Mouse (Mus musculus): Measurements from ENCODE around the gene Asap2.
"Not testable (repeated sequence)": the region's sequence is repeated elsewhere in the genome, so short reads cannot be mapped to it uniquely, and the experiment has no call there.

Asap2 gene

GRCm38 (mm10) chr12:20990132-20990531, at the start of gene Asap2:
Asap2 (plus strand) TSS chr12:20990459.
- DNase-seq: peak; percentile 67

- not testable (repeated sequence) for DNase-seq
Measured at GRCm38 (mm10) chr12:20947051-20947997, 42.9 kb upstream of the Asap2 start.

- DNase-seq: not testable (repeated sequence)
Measured at GRCm38 (mm10) chr12:20990579-20990978, 320 bp downstream of the Asap2 start.

GRCm38 (mm10) chr12:21030875-21031274, 40.6 kb downstream of the Asap2 start:
- peak; percentile 3 for DNase-seq

GRCm38 (mm10) chr12:21046716-21047115, 56.5 kb downstream of the Asap2 start:
- not testable (repeated sequence) for DNase-seq

GRCm38 (mm10) chr12:21075731-21076130, 85.5 kb downstream of the Asap2 start:
- peak; percentile 60 for DNase-seq

GRCm38 (mm10) chr12:21090168-21090567, 99.9 kb downstream of the Asap2 start:
- not testable (repeated sequence) for DNase-seq

GRCm38 (mm10) chr12:21092446-21092845, 102.2 kb downstream of the Asap2 start:
- not testable (repeated sequence) for DNase-seq

- DNase-seq: not testable (repeated sequence)
Measured at GRCm38 (mm10) chr12:21097806-21098325, 107.6 kb downstream of the Asap2 start.

- DNase-seq: not testable (repeated sequence)
Measured at GRCm38 (mm10) chr12:21111116-21111475, 120.8 kb downstream of the Asap2 start.

- peak; percentile 79 for DNase-seq
Measured at GRCm38 (mm10) chr12:21111476-21112452, 121.5 kb downstream of the Asap2 start.

- peak; percentile 73 for DNase-seq
Measured at GRCm38 (mm10) chr12:21112453-21112857, 122.2 kb downstream of the Asap2 start.

GRCm38 (mm10) chr12:21119446-21119845, 129.2 kb downstream of the Asap2 start:
- peak; percentile 64 for DNase-seq

GRCm38 (mm10) chr12:21122818-21123217, 132.6 kb downstream of the Asap2 start:
- DNase-seq: no peak

- DNase-seq: no peak
Measured at GRCm38 (mm10) chr12:21123647-21124046, 133.4 kb downstream of the Asap2 start.

- no peak for DNase-seq
Measured at GRCm38 (mm10) chr12:21125675-21126470, 135.6 kb downstream of the Asap2 start.

- DNase-seq: no peak
Measured at GRCm38 (mm10) chr12:21126516-21126915, 136.3 kb downstream of the Asap2 start.

- DNase-seq: no peak
Measured at GRCm38 (mm10) chr12:21128930-21129869, 138.9 kb downstream of the Asap2 start.

GRCm38 (mm10) chr12:21130274-21130823, 140.1 kb downstream of the Asap2 start:
- DNase-seq: no peak

GRCm38 (mm10) chr12:21132537-21132936, 142.3 kb downstream of the Asap2 start:
- DNase-seq: no peak

GRCm38 (mm10) chr12:21133031-21133430, 142.8 kb downstream of the Asap2 start:
- no peak for DNase-seq
